Mouse (Mus musculus) stomach, embryonic 14.5 days (tissue): ENCODE results near the gene Cmtm2a. TPM values are rescaled to one million over a fixed set of nuclear protein-coding genes. Genes with fewer than 3 reads are reported as not detected.
"Not testable (repeated sequence)": the region's sequence is repeated elsewhere in the genome, so short reads cannot be mapped to it uniquely, and the experiment has no call there.

Experiments
- ATAC-seq: fragments of 200-750 bp; cut with Nextera tagmentation; 2 replicates; pipeline ENCODE4 v1.8.0; 2017; ENCODE audit warnings: low read depth, moderate TSS enrichment; ENCODE audit not compliant: insufficient number of reproducible peaks, insufficient read depth, low FRiP score
- H3K27ac ChIP-seq: fragments of 300-500 bp; sonication (generic); 2 replicates; pipeline ENCODE4 v1.5.1; 2014; ENCODE audit warnings: mild to moderate bottlenecking, low read length, moderate library complexity, mixed read lengths
- H3K27me3 ChIP-seq: fragments of 300-500 bp; sonication (generic); 2 replicates; pipeline ENCODE4 v1.6.1; 2014; ENCODE audit warnings: low read length, control low read depth, mixed read lengths; ENCODE audit not compliant: control insufficient read depth, insufficient read depth
- H3K36me3 ChIP-seq: fragments of 300-500 bp; sonication (generic); 2 replicates; pipeline ENCODE4 v1.6.1; 2014; ENCODE audit warnings: mild to moderate bottlenecking, control low read depth, low read length, moderate library complexity, mixed read lengths; ENCODE audit not compliant: control insufficient read depth, insufficient read depth
- H3K4me1 ChIP-seq: fragments of 300-500 bp; sonication (generic); 2 replicates; pipeline ENCODE4 v1.6.1; 2014; ENCODE audit warnings: low read length, control low read depth, mixed read lengths; ENCODE audit not compliant: control insufficient read depth, insufficient read depth
- H3K4me2 ChIP-seq: fragments of 300-500 bp; sonication (generic); replicated peaks from 2 replicates; pipeline ENCODE4 v1.6.1; 2014; ENCODE audit warnings: low read depth, low read length, control low read depth
- H3K4me3 ChIP-seq: fragments of 300-500 bp; sonication (generic); 2 replicates; pipeline ENCODE4 v1.5.1; 2014; ENCODE audit warnings: low read depth, low read length, control low read depth
- H3K9ac ChIP-seq: fragments of 300-500 bp; sonication (generic); replicated peaks from 2 replicates; pipeline ENCODE4 v1.6.1; 2014; ENCODE audit warnings: low read depth, mild to moderate bottlenecking, control low read depth, low read length, moderate library complexity, mixed read lengths
- H3K9me3 ChIP-seq: fragments of 300-500 bp; sonication (generic); 2 replicates; pipeline ENCODE4 v1.6.1; 2016; ENCODE audit warnings: low read depth, low read length, control low read depth; ENCODE audit not compliant: control insufficient read depth
- WGBS: fragments of 180-500 bp; shearing (Covaris S2); extraction: QIAGEN DNeasy Blood & Tissue Kit; methylation state at CpG from one replicate; pipeline ENCODE4 v1.1.7; 2014; 5-methylcytosine and 5-hydroxymethylcytosine counted together
- polyA plus RNA-seq: library from polyadenylated mRNA; unstranded; fragments of >200 nt; fragmentation: Nextera tagmentation; extraction: Ambion mirVana; gene quantifications from 2 replicates; pipeline ENCODE4 v1.2.1, GENCODE M21; 2014

The Cmtm2a gene
- not detected in 2 replicates for polyA plus RNA-seq

- not testable (repeated sequence) for H3K27me3 ChIP-seq, H3K36me3 ChIP-seq, H3K9ac ChIP-seq, H3K4me2 ChIP-seq, H3K4me3 ChIP-seq, ATAC-seq, H3K4me1 ChIP-seq, H3K27ac ChIP-seq, H3K9me3 ChIP-seq
- 84% methylated on average over 12 of the region's 12 CpGs for WGBS
These were observed at the start of gene Cmtm2a for GRCm38 (mm10) chr8:104293081-104293480. Gene Cmtm2a (minus strand): TSS chr8:104293181.

GRCm38 (mm10) chr8:104342426-104342825, 49.4 kb upstream of the Cmtm2a start:
- WGBS, result 75% methylated on average over 5 of the region's 5 CpGs
- no peak overlapping the region for H3K4me3 ChIP-seq
- no peak overlapping the region for H3K4me2 ChIP-seq
- no peaks in the 10 kb centered on the region for H3K27me3 ChIP-seq
- H3K36me3 ChIP-seq, result peaks cover 21% of the 10 kb centered on the region
- no peak overlapping the region for H3K9ac ChIP-seq
- no peak for ATAC-seq
- H3K27ac ChIP-seq, result no peak overlapping the region
- 0 out of 2 replicates have a peak, but pooled peaks cover 6% of the 10 kb centered on the region for H3K4me1 ChIP-seq
- H3K9me3 ChIP-seq, result no peaks in the 10 kb centered on the region

GRCm38 (mm10) chr8:104341678-104342077, 48.7 kb upstream of the Cmtm2a start:
- Histone ChIP-seq H3K9ac (no peak overlapping the region), H3K4me1 (0 out of 2 replicates have a peak, but pooled peaks cover 6% of the 10 kb centered on the region), H3K36me3 (peaks cover 14% of the 10 kb centered on the region), H3K4me2 (peak overlapping the region; percentile 65), H3K27me3 (no peaks in the 10 kb centered on the region), H3K4me3 (peak overlapping the region; percentile 69), H3K9me3 (no peaks in the 10 kb centered on the region), H3K27ac (peak overlapping the region; percentile 80; the same call in 1 of the 2 replicates)
- ATAC-seq, result no peak
- WGBS, result 49% methylated on average over 6 of the region's 6 CpGs

GRCm38 (mm10) chr8:104341106-104341561, 48.2 kb upstream of the Cmtm2a start:
- Histone ChIP-seq H3K4me1 (0 out of 2 replicates have a peak, but pooled peaks cover 6% of the 10 kb centered on the region), H3K9me3 (no peaks in the 10 kb centered on the region), H3K27ac (peak overlapping the region; percentile 80), H3K4me3 (peak overlapping the region; percentile 69), H3K9ac (peak overlapping the region; percentile 84), H3K36me3 (peaks cover 10% of the 10 kb centered on the region; the same call in 1 of the 2 replicates), H3K27me3 (no peaks in the 10 kb centered on the region), H3K4me2 (peak overlapping the region; percentile 65)
- 1% methylated on average over 24 of the region's 24 CpGs for WGBS
- peak; percentile 72 for ATAC-seq

GRCm38 (mm10) chr8:104340233-104341105, 47.5 kb upstream of the Cmtm2a start:
- peak overlapping the region; percentile 65 for H3K4me2 ChIP-seq
- peak; percentile 73 for ATAC-seq
- WGBS, result 1% methylated on average over 54 of the region's 54 CpGs

GRCm38 (mm10) chr8:104339983-104340232, 46.9 kb upstream of the Cmtm2a start:
- H3K9me3 ChIP-seq, result no peaks in the 10 kb centered on the region
- H3K9ac ChIP-seq, result peak overlapping the region; percentile 84
- H3K4me2 ChIP-seq, result peak overlapping the region; percentile 65
- H3K36me3 ChIP-seq, result peaks cover under 1% of the 10 kb centered on the region; the same call in 1 of the 2 replicates
- ATAC-seq, result peak; percentile 2; the same call in 1 of the 2 replicates
- 0 out of 2 replicates have a peak, but pooled peaks cover 6% of the 10 kb centered on the region for H3K4me1 ChIP-seq
- H3K4me3 ChIP-seq, result peak overlapping the region; percentile 69
- WGBS, result 2% methylated on average over 6 of the region's 6 CpGs
- H3K27ac ChIP-seq, result peak overlapping the region; percentile 80; the same call in 1 of the 2 replicates
- H3K27me3 ChIP-seq, result no peaks in the 10 kb centered on the region

More at GRCm38 (mm10) chr8:104340233-104341105, 47.5 kb upstream of the Cmtm2a start:
- Histone ChIP-seq H3K4me1 (0 out of 2 replicates have a peak, but pooled peaks cover 6% of the 10 kb centered on the region), H3K9me3 (no peaks in the 10 kb centered on the region), H3K27ac (peak overlapping the region; percentile 80), H3K36me3 (peaks cover 5% of the 10 kb centered on the region; the same call in 1 of the 2 replicates), H3K4me3 (peak overlapping the region; percentile 69), H3K27me3 (no peaks in the 10 kb centered on the region), H3K9ac (peak overlapping the region; percentile 84)

- H3K36me3 ChIP-seq, result no peaks in the 10 kb centered on the region; the same call in 1 of the 2 replicates
- peak within 1 kb of the TSS; percentile 84 for H3K9ac ChIP-seq
- 11% methylated on average over 18 of the region's 18 CpGs for WGBS
- H3K27me3 ChIP-seq, result no peaks in the 10 kb centered on the region
- no peaks in the 10 kb centered on the region for H3K9me3 ChIP-seq
- ATAC-seq, result no peak
- H3K4me1 ChIP-seq, result 0 out of 2 replicates have a peak, but pooled peaks cover 6% of the 10 kb centered on the region
- H3K4me2 ChIP-seq, result peak within 1 kb of the TSS; percentile 65
- peak within 1 kb of the TSS; percentile 80 for H3K27ac ChIP-seq
- peak within 1 kb of the TSS; percentile 69 for H3K4me3 ChIP-seq
These were observed 46.4 kb upstream of the Cmtm2a start, which contains the start of gene Cmtm3 for GRCm38 (mm10) chr8:104339229-104339982. Gene Cmtm3 (plus strand): TSS chr8:104339410.

GRCm38 (mm10) chr8:104337890-104338289, 44.9 kb upstream of the Cmtm2a start:
- WGBS, result 47% methylated on average over 3 of the region's 3 CpGs
- Histone ChIP-seq H3K9ac (no peak overlapping the region), H3K4me3 (no peak overlapping the region), H3K27ac (no peak overlapping the region), H3K36me3 (no peaks in the 10 kb centered on the region), H3K27me3 (no peaks in the 10 kb centered on the region), H3K4me2 (no peak overlapping the region), H3K4me1 (0 out of 2 replicates have a peak, but pooled peaks cover 6% of the 10 kb centered on the region), H3K9me3 (no peaks in the 10 kb centered on the region)
- ATAC-seq, result no peak
